Mouse (Mus musculus) sigmoid colon, adult 10 weeks (tissue): ENCODE results near the gene Olfr430. TPM values are rescaled to one million over a fixed set of nuclear protein-coding genes. Genes with fewer than 3 reads are reported as not detected.

Experiments
- polyA plus RNA-seq: library from polyadenylated mRNA; stranded (reverse); fragments of 350-450 nt; fragmentation: Illumina TruSeq; extraction: RNeasy Lipid Tissue Mini Kit (QIAGEN cat#74804); gene quantifications from one replicate; pipeline ENCODE4 v1.2.3, GENCODE M21; 2014; ENCODE audit warnings: low read depth, low replicate concordance

Olfr430 gene
- not detected for polyA plus RNA-seq

DNA sequence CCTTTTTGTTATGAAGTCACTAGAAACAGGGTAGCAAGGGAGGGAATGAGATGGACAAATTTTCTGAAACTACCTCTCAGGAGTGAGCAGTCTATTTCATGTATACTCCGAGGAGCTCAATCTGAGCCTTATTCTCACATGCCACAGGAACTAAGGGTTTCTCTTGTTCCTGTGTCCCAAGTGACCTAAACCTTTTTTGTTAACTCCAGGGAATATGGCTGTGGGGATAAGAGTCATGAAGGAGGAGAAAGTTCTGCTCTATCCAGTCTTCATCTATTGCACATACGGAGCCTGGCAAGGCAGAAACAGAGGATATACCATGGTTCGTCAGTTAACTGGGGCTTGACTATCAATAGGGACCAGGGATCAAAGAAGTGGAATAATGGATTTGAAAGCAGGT, at the start of gene Olfr430:
TSS of gene Olfr430 (plus strand) at position 301 of the 400 bp plus-strand sequence.

DNA sequence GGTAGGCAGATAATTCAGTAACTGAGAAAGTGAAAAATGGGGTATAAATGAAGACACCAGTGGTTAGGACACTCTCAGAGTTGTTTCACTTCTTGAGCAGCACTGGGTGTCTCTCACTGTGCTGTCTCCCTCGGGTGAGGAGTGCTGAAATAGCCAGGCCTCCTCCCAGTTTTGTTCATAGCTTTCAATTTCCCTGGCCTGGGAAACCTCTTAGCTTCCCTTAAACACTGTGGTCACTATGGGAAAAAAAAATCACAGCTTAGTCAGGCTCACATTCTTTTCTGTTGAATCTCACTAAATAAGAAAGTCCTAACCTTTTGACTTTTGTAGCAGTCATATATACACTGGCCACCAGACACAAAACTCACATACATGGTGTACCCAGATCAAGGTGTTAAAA, 34.7 kb upstream of the Olfr430 start, which contains the start of gene Ifi205:
TSS of gene Ifi205 (minus strand) at position 113 of the 400 bp plus-strand sequence.

DNA sequence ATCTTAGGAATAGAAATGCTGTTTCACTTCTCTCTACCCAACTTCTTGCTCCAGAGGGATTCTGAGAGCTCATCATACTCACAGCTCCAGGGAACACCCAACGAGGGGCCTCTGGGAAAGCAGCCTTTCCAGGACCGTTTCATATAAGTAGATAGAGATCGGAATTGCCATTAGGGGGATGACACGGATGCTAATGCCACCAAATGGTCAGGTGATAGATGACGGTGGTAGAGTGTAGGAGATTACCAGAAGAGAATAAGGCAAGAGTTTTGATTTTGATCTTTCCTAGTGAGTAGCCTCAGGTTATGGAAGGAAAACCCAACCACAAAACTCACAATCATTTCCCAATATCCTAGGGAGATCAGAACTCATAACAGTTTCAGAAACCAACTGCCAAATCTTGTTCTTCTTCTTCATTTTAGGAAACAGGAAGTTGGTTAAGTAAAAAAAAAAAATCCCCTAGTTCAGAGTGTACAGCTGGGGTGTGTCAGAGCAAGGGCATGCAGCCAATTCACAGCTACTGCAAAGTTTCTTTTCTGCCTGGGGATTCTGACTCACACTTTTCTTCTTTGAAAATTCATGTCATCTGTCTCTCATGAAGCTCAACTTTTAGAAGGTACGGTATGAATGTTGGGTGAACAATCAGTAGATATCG, 25.8 kb upstream of the Olfr430 start, which contains the start of gene Olfr433:
TSS of gene Olfr433 (plus strand) at position 183 of the 655 bp plus-strand sequence.

DNA sequence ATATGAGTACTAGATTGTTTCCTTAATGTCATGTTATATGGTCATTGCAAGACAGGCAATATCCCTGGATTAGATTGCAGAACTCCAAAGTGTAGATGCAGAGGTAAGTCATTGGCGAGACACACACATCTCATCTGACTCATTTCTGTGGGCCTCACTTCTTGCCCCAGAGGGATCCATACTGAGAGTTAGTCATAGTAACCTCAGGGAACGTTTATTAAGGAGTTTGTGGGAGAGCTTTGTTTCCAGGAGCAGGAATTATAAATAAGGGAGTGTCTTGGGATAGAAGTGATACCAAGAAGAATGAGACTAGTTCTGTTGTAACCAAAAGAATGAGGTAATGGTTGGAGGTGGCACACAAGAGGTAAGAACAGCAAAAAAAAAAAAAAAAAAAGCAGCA, 17.5 kb upstream of the Olfr430 start, which contains the start of gene Olfr432:
TSS of gene Olfr432 (plus strand) at position 313 of the 400 bp plus-strand sequence.

DNA sequence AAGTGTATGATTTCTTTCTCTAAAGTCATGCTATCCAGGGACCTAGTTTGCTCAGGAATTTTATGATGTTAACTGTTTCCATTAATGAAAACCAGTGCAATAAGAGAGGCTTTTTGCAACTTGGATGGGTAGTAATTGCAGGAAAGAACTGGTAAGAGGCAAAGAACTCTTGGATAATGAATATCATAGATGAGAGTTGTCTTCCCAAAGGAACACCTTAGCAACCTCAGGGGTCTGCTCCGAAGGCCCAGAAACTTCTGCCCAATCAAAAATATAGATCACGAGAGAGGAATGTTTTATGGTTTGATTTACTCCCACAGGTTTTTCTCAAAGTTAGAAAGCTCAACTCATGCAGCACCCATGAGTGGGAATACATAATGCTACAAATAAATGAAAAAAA, 17.6 kb downstream of the Olfr430 start, which contains the start of gene Olfr429:
TSS of gene Olfr429 (plus strand) at position 301 of the 400 bp plus-strand sequence.

DNA sequence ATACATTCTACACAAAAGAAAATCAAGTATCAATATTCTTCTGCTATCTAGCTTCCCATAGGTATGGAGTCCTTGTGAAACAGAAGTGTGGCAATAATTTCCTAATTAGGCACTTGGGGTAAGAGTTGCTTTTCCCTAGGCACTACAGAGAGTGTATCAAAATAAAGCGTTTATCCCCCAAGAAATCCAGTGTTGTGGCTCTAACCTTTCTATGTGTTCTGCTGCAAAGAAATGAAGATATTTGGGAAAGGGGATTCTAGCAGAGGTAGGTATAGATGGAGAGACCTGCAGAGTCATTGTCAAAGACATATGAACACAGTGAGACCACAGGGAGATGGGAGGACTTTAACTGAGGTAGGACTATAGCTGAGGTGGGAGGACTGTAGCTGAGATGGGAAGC, 30.2 kb downstream of the Olfr430 start, which contains the start of gene Olfr427:
TSS of gene Olfr427 (plus strand) at position 301 of the 400 bp plus-strand sequence.

DNA sequence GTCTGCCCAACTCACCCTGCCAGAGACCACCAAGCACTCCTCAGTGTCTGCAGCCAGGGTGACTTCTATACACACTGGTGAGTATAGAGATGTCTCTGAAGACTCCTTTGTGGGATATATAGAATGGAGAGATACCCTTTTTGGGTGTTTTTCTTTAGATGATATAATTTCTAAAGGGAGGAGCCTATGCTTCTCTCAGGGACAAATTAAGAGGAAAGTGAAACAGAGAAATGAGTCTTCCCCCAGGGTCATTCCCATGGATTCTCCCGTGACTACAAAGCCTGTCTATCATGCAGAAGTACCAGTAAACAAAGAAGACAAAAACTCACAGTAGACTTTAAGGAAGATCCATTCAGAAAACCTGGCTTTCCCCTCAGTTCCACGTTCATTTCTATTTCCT, 54.7 kb downstream of the Olfr430 start, which contains the start of gene Olfr231:
TSS of gene Olfr231 (minus strand) at position 101 of the 400 bp plus-strand sequence.

Other genes starting within 250 kb of the Olfr430 start
- 13.5 TPM for gene Ifi211, start 153.6 kb upstream of the Olfr430 start, polyA plus RNA-seq
- 85.2 TPM for gene Mndal, start 124.1 kb upstream of the Olfr430 start, polyA plus RNA-seq
- 55.6 TPM for gene Ifi203, start 123.9 kb upstream of the Olfr430 start, polyA plus RNA-seq
- not detected for gene Ifi202b, start 83.9 kb upstream of the Olfr430 start, polyA plus RNA-seq
- 14.8 TPM for gene Ifi205, start 34.8 kb upstream of the Olfr430 start, polyA plus RNA-seq
- gene Olfr433, start 25.9 kb upstream of the Olfr430 start, polyA plus RNA-seq, result not detected
- gene Olfr432, start 17.4 kb upstream of the Olfr430 start, polyA plus RNA-seq, result not detected
- gene Olfr429, start 17.7 kb downstream of the Olfr430 start, polyA plus RNA-seq, result not detected
- gene Olfr427, start 30.3 kb downstream of the Olfr430 start, polyA plus RNA-seq, result not detected
- not detected for gene Olfr231, start 54.6 kb downstream of the Olfr430 start, polyA plus RNA-seq
- not detected for gene Olfr424, start 64.9 kb downstream of the Olfr430 start, polyA plus RNA-seq
- not detected for gene Olfr420, start 89.0 kb downstream of the Olfr430 start, polyA plus RNA-seq
- 0.35 TPM for gene Spta1, start 106.2 kb downstream of the Olfr430 start, polyA plus RNA-seq
- not detected for gene Olfr419, start 185.5 kb downstream of the Olfr430 start, polyA plus RNA-seq